Mouse (Mus musculus): ENCODE data around the gene Tmc6.
A peak's percentile ranks its signal among the peaks of the same experiment; 100 is the strongest.

DNA sequence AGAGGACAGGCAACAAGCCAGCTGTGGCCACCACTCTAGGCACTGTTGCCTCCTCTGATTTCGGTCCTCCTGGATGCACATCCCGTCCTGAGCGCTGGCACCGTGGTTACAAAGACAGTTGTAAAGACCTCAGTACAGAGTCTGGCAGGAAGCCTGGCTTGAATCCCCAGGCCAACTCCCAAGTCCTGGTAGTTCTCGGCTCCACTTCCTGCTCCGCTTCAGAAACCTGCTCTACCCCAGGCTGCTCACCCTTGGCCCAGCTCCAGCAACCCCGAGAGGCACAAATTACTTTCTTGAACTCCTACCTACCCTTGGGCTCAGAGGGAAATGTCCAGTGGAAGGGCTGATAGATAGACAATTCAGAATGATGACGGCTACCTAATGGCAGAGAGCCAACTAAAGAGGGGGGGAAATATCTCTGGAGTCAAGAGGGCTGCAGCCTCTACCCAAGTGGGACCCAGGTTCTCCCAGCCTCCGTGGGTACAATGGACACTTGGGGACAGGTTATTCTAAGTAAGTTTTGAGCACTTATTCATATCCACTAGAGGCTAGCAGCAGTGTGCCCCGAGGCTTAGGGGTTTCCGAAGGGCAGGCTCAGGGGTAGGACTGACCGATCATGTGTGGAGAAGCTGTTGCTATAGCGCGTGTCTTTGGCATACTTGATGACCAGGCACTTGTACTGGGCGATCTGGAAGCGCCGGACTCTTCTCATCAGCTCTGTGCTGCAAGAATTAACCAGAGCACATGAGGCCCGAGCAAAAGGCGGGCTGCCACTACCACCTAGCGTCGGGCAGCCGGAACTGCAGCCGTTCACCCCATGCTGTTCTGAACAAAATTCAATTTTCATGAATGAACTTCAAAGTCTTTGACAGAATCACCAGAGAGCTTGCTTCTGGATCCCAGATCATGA is 42.3 kb upstream of the Tmc6 start:
- TF ChIP-seq CTCF (IDR thresholded peaks at IDR 0.05; ENCODE audit: insufficient read depth, low read depth, low read length): peak; percentile 95
- no peak for TF ChIP-seq POLR2A (IDR thresholded peaks at IDR 0.05; ENCODE audit: insufficient read depth, low read depth, low read length)

Data from olfactory bulb, adult 2 months (tissue).